Mouse (Mus musculus): ENCODE measurements around the gene Olfr684.

Olfr684 gene

DNA sequence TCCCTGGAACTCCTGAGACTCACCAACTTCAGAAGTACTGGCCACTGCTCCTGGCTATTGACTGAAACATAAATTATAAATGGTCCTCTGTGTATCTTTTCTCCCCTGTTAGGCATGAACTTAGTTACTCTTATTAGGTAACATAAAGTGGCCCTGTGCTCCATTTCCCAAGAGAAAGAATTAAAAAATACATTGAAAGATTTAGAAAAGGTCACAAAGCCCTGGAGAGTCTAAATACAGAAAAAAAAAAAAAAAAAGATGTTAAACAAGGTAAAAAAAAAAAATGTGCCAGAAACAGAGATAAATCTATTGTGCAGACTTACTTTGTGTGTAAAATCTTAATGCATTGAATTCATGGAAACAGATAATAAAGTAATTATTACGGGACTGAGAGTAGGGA lies at the start of gene Olfr684:
TSS of gene Olfr684 (minus strand) at position 101 of the 400 bp plus-strand sequence.
- DNase-seq = no peak

- no peak for DNase-seq
Observed at GRCm38 (mm10) chr7:105207385-105207784, 43.9 kb upstream of the Olfr684 start, which contains the start of gene Olfr686. Gene Olfr686 (minus strand): TSS chr7:105207485.

DNA sequence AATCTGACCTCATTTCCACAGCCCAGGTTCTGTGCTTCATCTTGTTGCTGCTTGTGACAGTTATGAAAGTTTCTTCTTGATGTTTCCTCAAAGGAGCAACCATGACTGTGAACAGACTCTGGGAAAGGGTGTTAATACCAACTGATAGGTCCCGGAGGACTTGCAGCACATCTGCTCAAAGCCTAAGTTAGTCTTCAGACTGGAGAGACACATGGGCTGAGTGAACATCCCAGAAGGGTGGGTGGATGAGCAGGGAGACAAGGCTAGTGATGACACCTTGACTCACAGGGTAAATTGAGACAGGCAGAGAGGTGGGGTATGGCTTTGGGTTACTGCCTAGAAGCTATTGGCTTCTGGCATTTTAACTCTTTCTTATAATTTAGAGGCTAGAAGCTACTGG lies 22.5 kb upstream of the Olfr684 start, which contains the start of gene Olfr685:
TSS of gene Olfr685 (minus strand) at position 101 of the 400 bp plus-strand sequence.
- DNase-seq = no peak

DNA sequence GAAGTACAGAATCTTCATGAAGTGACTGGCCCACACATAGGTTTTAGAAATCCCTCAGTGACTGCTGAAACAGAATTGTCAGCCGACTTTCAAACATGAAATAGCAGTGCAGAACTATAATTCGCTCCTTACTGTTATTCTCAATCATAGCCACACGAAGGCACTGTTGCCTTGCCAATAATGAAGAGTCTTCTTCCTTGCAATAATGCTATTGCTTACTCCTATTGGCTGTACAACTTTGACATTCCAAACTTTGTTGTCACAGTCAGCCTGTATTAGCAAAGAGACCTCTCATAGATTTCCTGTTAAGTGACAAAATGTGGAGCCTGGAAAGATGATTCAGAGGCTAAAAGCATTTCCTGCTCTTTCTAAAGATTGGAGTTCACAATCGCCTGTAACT lies 7.3 kb upstream of the Olfr684 start:
- DNase-seq = peak; percentile 17

DNA sequence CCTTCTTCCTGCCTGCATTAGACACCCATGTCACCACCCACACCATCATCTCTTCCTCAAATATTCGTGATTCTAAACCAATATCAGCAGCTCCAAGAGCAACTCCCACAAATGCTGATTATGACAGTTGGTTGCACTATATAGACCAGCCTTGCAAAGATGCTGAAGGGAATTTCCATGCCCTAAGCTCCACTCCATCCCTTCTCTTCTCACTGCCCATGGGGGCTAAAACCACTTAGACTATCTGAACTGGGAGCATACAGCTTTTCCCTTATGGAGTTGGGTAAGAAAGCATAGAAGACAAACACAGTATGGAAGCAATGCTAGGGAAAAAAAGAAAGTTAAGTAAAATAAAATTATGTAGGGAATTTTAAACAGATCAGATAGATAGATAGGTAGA lies 16.5 kb downstream of the Olfr684 start, which contains the start of gene Olfr683:
TSS of gene Olfr683 (minus strand) at position 101 of the 400 bp plus-strand sequence.
- no peak for DNase-seq

GRCm38 (mm10) chr7:105141275-105141674 lies 22.2 kb downstream of the Olfr684 start:
- DNase-seq = no peak

- DNase-seq = no peak
Observed at GRCm38 (mm10) chr7:105116536-105116935, 46.9 kb downstream of the Olfr684 start, which contains the start of gene Olfr681. Gene Olfr681 (plus strand): TSS chr7:105116836.
